Mouse (Mus musculus): ENCODE measurements around the gene Msh4. TPM values are rescaled to one million over a fixed set of nuclear protein-coding genes. Genes with fewer than 3 reads are reported as not detected.

The Msh4 gene
- polyA plus RNA-seq, 2 experiments, result 0.04 to 0.05 TPM

- no peaks in the 10 kb centered on the region for H3K9me3 ChIP-seq (ENCODE audit: control insufficient read depth, low read length)
- H3K4me2 ChIP-seq (ENCODE audit: low read depth), result peak overlapping the region; percentile 83
- peaks cover 14 to 20% of the 10 kb centered on the region in 2 experiments for H3K4me1 ChIP-seq (replicated peaks; ENCODE audit: control insufficient read depth in 2 of 2, insufficient read depth in 2 of 2, low read length in 1 of 2)
- H3K9ac ChIP-seq (replicated peaks), result peak overlapping the region; percentile 80
- H3K27me3 ChIP-seq (ENCODE audit: control insufficient read depth, insufficient read depth, low read length), result no peaks in the 10 kb centered on the region
- ATAC-seq (ENCODE audit: insufficient read depth) (no peak), DNase-seq (ENCODE audit: low read depth in 3 of 3, low spot score in 3 of 3) (no peak)
- H3K4me3 ChIP-seq (ENCODE audit: insufficient read depth in 1 of 2, low read depth in 2 of 2, low read length in 2 of 2), result peak overlapping the region in 1 of 2 experiments; percentile 72; a peak in 2 of 4 replicates
- WGBS (ENCODE audit: insufficient replicate concordance), result 55% methylated on average over 12 of the region's 12 CpGs
- TF ChIP-seq CTCF (IDR thresholded peaks at IDR 0.05; ENCODE audit: low read depth), result no peak
- no peak for TF ChIP-seq EP300 (IDR thresholded peaks at IDR 0.05; ENCODE audit: low read depth)
- 0 out of 2 replicates have a peak, but pooled peaks cover 5% of the 10 kb centered on the region for H3K36me3 ChIP-seq (replicated peaks; ENCODE audit: control insufficient read depth, insufficient read depth, low read depth)
- H3K27ac ChIP-seq, result peak overlapping the region; percentile 2; the same call in 1 of the 2 replicates
These were observed 37.2 kb upstream of the Msh4 start for GRCm38 (mm10) chr3:153943003-153943640.

DNA sequence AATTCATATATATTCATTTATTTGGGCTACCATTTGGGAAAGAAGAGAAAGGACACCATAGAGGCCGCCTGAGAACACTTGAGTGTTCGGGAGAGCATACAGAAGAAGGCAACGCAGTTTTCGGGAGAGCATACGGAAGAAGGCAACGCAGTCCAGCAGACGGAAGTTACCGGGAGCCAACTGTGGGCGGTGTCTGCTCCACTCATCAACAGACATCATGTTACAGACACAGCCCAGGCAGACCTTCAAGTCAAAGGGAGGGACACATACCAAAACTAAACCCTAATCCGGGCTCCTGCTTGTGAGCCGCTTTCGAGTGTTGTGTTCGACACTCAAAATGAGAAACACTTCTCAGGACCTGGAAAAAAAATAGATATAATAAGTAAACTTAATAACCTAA, 35.7 kb upstream of the Msh4 start:
- Histone ChIP-seq H3K4me2 (ENCODE audit: low read depth) (no peak overlapping the region), H3K36me3 (replicated peaks; ENCODE audit: control insufficient read depth, insufficient read depth, low read depth) (peaks cover 8% of the 10 kb centered on the region), H3K27me3 (ENCODE audit: control insufficient read depth, insufficient read depth, low read length) (no peaks in the 10 kb centered on the region), H3K4me3 (ENCODE audit: insufficient read depth in 1 of 2, low read depth in 2 of 2, low read length in 2 of 2) (no peak overlapping the region), H3K9me3 (ENCODE audit: control insufficient read depth, low read length) (no peaks in the 10 kb centered on the region), H3K27ac (no peak overlapping the region), H3K4me1 (replicated peaks; ENCODE audit: control insufficient read depth in 2 of 2, insufficient read depth in 2 of 2, low read length in 1 of 2) (peaks cover 14 to 20% of the 10 kb centered on the region in 2 experiments), H3K9ac (replicated peaks) (no peak overlapping the region; the same call in 1 of the 2 replicates)
- 85% methylated on average over 13 of the region's 13 CpGs for WGBS (ENCODE audit: insufficient replicate concordance)
- ATAC-seq (ENCODE audit: insufficient read depth) (no peak), DNase-seq (ENCODE audit: low read depth in 3 of 3, low spot score in 3 of 3) (no peak)
- TF ChIP-seq EP300 (IDR thresholded peaks at IDR 0.05; ENCODE audit: low read depth), result no peak
- no peak for TF ChIP-seq CTCF (IDR thresholded peaks at IDR 0.05; ENCODE audit: low read depth)

- Histone ChIP-seq H3K4me2 (ENCODE audit: low read depth) (no peak overlapping the region), H3K4me1 (replicated peaks; ENCODE audit: control insufficient read depth in 2 of 2, insufficient read depth in 2 of 2, low read length in 1 of 2) (peaks cover 14 to 20% of the 10 kb centered on the region in 2 experiments), H3K9me3 (ENCODE audit: control insufficient read depth, low read length) (no peaks in the 10 kb centered on the region), H3K27me3 (ENCODE audit: control insufficient read depth, insufficient read depth, low read length) (no peaks in the 10 kb centered on the region), H3K36me3 (replicated peaks; ENCODE audit: control insufficient read depth, insufficient read depth, low read depth) (peaks cover 12% of the 10 kb centered on the region), H3K4me3 (ENCODE audit: insufficient read depth in 1 of 2, low read depth in 2 of 2, low read length in 2 of 2) (no peak overlapping the region), H3K27ac (no peak overlapping the region), H3K9ac (replicated peaks) (no peak overlapping the region)
- DNase-seq (ENCODE audit: low read depth in 3 of 3, low spot score in 3 of 3) (no peak), ATAC-seq (ENCODE audit: insufficient read depth) (no peak)
- no peak for TF ChIP-seq EP300 (IDR thresholded peaks at IDR 0.05; ENCODE audit: low read depth)
- no peak for TF ChIP-seq CTCF (IDR thresholded peaks at IDR 0.05; ENCODE audit: low read depth)
- whole genome bisulfite sequencing (ENCODE audit: insufficient replicate concordance), result 84% methylated on average over 9 of the region's 9 CpGs
These were observed 34.5 kb upstream of the Msh4 start for GRCm38 (mm10) chr3:153940486-153940885.

GRCm38 (mm10) chr3:153940021-153940420, 34.1 kb upstream of the Msh4 start:
- H3K9me3 ChIP-seq (ENCODE audit: control insufficient read depth, low read length), result no peaks in the 10 kb centered on the region
- H3K4me2 ChIP-seq (ENCODE audit: low read depth), result no peak overlapping the region
- H3K9ac ChIP-seq (replicated peaks), result no peak overlapping the region
- DNase-seq (ENCODE audit: low read depth in 3 of 3, low spot score in 3 of 3) (no peak), ATAC-seq (ENCODE audit: insufficient read depth) (no peak)
- H3K27me3 ChIP-seq (ENCODE audit: control insufficient read depth, insufficient read depth, low read length), result no peaks in the 10 kb centered on the region
- 80% methylated on average over 8 of the region's 8 CpGs for WGBS (ENCODE audit: insufficient replicate concordance)
- H3K27ac ChIP-seq, result no peak overlapping the region
- H3K4me3 ChIP-seq (ENCODE audit: insufficient read depth in 1 of 2, low read depth in 2 of 2, low read length in 2 of 2), result no peak overlapping the region
- H3K36me3 ChIP-seq (replicated peaks; ENCODE audit: control insufficient read depth, insufficient read depth, low read depth), result peaks cover 12% of the 10 kb centered on the region
- TF ChIP-seq EP300 (IDR thresholded peaks at IDR 0.05; ENCODE audit: low read depth), result no peak
- no peak for TF ChIP-seq CTCF (IDR thresholded peaks at IDR 0.05; ENCODE audit: low read depth)
- peaks cover 11 to 19% of the 10 kb centered on the region in 2 experiments for H3K4me1 ChIP-seq (replicated peaks; ENCODE audit: control insufficient read depth in 2 of 2, insufficient read depth in 2 of 2, low read length in 1 of 2)

GRCm38 (mm10) chr3:153937116-153937810, 31.3 kb upstream of the Msh4 start:
- H3K4me2 ChIP-seq (ENCODE audit: low read depth), result no peak overlapping the region
- 88% methylated on average over 17 of the region's 17 CpGs for WGBS (ENCODE audit: insufficient replicate concordance)
- no peak overlapping the region for H3K9ac ChIP-seq (replicated peaks)
- H3K27ac ChIP-seq, result no peak overlapping the region
- H3K36me3 ChIP-seq (replicated peaks; ENCODE audit: control insufficient read depth, insufficient read depth, low read depth), result peaks cover 15% of the 10 kb centered on the region
- ATAC-seq (ENCODE audit: insufficient read depth) (no peak), DNase-seq (ENCODE audit: low read depth in 3 of 3, low spot score in 3 of 3) (no peak)
- H3K27me3 ChIP-seq (ENCODE audit: control insufficient read depth, insufficient read depth, low read length), result no peaks in the 10 kb centered on the region
- peaks cover 4 to 8% of the 10 kb centered on the region in 2 experiments; a peak in 1 of 4 replicates for H3K4me1 ChIP-seq (replicated peaks; ENCODE audit: control insufficient read depth in 2 of 2, insufficient read depth in 2 of 2, low read length in 1 of 2)
- no peak for TF ChIP-seq CTCF (IDR thresholded peaks at IDR 0.05; ENCODE audit: low read depth)
- TF ChIP-seq EP300 (IDR thresholded peaks at IDR 0.05; ENCODE audit: low read depth), result no peak
- no peaks in the 10 kb centered on the region for H3K9me3 ChIP-seq (ENCODE audit: control insufficient read depth, low read length)
- H3K4me3 ChIP-seq (ENCODE audit: insufficient read depth in 1 of 2, low read depth in 2 of 2, low read length in 2 of 2), result no peak overlapping the region
